Mouse (Mus musculus) heart, adult 18-20 months (tissue): Measurements from ENCODE around the gene AL607142.1. TPM values are rescaled to one million over a fixed set of nuclear protein-coding genes. Genes with fewer than 3 reads are reported as not detected.

Experiments used
- DNase-seq, 2 experiments: peaks; one replicate each; pipeline ENCODE4 v3.0.0; 2021 to 2022; ENCODE audit warnings: mixed read lengths in 1 of 2
- total RNA-seq, 2 experiments: library from RNA; stranded (reverse); gene quantifications; 2 replicates each; pipeline ENCODE4 v1.2.3; 2021

Gene AL607142.1
- total RNA-seq, 2 experiments from 2014 or later: not detected

DNA sequence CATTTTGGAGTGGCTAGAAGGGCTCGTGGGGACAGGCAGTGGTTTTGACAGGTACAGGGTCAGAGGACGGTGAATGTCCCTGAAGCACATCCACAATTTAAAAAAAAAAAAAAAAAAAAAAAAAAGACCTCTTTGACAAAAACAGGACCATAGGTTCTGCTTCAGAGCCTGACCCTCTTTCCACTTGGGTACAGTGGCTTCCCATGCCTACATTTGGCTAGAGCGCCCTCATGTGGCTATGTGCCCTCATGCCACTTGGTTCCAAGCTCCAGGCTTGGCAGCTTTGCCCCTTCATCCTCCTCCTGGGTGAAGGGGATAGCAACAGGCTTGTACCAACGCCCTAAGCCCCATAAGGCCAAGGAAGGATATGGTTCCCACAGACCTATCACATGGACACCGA, 39.8 kb downstream of the AL607142.1 start:
- DNase-seq: peak; percentile 51 to 82

DNA sequence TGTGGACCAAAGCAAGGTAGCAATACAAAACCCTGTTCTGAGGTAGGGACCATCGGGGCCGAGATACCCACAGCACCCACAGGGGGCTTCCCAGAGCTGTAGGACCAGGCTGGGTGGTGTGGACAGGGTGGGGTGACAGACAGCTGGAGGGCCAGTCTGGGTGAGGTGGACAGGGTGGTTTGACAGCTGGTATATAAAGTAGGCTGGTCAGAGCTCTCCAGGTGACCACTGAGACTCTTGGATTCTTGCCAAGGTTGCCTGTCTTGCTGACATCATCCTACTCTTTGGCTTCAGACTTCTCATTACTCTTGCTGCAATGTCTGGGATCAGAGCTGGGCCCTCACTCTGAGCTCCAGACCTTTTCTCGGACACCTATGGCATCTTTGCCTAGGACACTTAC, 41.6 kb downstream of the AL607142.1 start:
- no peak for DNase-seq

GRCm38 (mm10) chr4:120107787-120108186, 43.0 kb downstream of the AL607142.1 start:
- no peak for DNase-seq

- DNase-seq: no peak
Measured at GRCm38 (mm10) chr4:120115516-120115915, 50.7 kb downstream of the AL607142.1 start.

DNA sequence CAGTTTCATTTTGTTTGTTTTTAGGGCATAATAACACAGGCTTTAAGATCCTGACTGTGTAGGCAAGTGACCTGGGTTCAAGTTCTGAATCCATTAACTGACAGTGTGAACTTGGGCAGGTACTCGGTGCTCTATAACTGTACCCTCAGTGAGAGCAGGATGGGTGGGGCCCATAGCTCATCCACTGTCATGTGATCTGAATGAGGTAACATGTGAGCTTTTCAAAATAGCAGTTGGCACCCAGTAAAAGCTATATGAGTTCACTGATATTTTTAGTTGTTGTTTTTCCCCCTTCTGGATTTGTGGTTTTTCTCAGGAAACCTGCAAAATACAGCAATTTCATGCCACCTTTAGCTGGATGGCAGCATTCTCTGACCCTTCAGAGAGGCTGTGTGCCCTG, 51.5 kb downstream of the AL607142.1 start:
- DNase-seq: no peak

DNA sequence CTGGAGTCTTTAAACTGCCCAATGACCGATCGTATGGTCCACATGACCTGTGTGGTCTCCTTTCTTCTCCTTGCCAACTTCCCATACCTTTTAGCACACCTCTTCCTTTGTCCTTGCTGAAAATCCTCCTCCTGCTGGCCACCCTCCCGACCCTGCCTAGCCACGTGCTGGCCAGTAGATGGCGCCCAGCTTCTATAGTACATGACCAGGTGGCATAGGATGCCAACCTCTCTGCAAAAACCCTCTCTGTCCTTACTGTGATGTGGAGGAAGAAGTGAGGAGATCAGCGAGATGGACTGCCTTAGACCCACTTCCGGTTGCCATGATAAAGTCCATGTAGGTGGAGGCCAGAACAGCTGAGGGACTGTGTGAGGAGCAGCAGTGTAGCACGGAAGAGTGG, 55.5 kb downstream of the AL607142.1 start:
- peak; percentile 61 to 80 for DNase-seq

- no peak for DNase-seq
Measured at GRCm38 (mm10) chr4:120124656-120125055, 59.9 kb downstream of the AL607142.1 start.

DNA sequence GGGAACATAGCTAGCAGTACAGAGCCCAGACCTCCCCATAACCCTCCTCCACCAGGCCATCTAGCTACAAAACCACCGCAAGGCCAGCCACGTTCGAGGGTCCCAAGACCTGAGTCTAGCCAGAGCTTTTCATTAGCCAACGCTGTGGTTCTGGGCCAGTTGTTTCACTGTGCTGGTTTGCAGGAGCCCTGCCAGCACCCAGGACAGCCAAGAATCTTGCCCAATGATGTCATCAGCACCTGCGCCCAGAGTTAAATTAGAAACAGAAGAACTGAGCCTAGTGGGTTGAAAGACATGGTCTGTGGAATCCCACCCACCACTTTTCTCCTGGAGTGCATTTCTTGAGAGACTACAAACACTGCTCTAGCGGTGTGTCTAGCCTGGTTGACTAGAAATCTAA, 61.3 kb downstream of the AL607142.1 start:
- DNase-seq: peak; percentile 75 to 77

DNA sequence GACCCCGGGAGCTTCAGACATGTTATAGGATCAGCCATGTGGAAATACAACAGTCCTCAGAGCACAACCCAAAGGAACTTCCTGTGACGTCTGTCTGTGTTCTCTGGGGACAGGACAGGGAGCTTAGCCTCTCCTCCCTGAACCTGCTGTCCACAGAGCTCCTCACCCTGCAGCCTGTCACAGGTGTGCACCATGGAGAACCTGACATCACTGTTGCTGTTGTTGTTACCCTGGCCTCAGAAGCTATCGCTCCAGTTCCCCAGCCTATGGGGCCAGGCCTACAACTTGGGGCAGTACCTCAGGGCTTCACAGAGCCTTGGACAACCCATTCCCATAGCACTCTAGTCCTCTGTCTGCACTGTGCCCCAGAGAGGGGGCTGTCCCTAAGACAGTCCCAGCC, 62.5 kb downstream of the AL607142.1 start:
- no peak for DNase-seq

- DNase-seq: peak; percentile 67 to 82
Measured at GRCm38 (mm10) chr4:120128033-120128432, 63.2 kb downstream of the AL607142.1 start.

DNA sequence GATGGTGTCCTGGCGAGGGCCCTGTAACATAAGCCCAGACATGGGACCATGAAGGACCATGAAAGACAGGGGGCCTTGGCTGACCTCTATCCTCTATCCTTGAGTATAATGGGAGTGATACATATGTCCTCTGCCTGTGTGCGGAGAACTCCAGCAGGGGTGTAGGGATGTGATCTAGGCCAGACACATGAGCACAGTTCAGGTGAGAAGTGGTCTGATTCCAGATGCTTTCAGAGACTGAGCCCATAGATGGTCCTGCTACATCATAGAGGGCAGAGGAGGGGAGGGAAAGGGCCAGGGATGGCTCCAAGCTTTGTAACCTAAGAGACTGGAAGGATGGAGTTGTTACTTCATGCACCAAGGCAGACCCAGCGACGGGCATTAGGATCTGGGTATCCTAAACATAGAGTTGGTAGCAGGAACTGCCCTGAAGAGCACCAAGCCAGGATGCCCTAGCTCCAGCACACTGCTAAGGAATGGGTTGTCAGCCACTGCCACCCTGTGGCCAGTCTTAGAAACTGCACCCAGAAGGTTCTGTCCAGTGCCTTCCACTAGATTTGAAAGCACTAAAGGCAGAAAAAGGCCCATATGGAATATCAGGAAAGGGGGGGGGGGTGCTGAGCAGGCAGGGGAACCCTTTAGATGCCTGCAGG, 64.6 kb downstream of the AL607142.1 start:
- DNase-seq: peak; percentile 48 to 66

GRCm38 (mm10) chr4:120130926-120131325, 66.1 kb downstream of the AL607142.1 start:
- DNase-seq: no peak

DNA sequence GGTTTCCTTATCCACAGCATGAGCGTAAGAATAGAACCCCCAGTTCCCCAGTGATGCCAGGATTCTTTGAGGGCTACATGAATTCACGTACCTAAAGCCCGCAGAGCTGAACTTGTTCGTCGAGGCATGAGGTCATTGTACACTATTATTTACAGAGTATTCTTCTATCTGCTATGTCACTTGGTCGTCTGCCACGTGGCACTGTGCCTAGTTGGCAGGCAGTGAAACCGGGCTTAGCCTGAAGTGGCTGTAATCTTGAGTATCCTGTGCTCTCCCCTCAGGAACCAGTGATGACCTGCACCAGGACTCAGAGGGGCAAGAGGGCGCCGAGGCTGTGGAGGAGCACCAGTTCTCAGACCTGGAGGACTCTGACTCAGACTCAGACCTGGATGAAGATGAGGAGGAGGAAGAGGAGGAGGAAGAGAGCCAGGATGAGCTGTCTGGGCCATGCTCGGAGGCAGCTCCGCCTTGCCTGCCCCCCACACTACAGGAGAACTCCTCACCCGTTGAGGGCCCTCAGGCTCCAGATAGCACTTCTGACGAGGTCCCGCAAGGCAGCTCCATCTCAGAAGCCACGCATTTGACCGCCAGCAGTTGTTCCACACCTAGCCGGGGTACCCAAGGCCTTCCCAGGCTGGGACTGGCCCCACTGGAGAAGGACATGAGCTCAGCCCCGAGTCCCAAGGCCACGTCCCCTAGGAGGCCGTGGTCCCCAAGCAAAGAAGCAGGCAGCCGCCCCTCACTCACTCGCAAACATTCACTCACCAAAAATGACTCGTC, 66.8 kb downstream of the AL607142.1 start:
- DNase-seq: peak; percentile 77

GRCm38 (mm10) chr4:120134223-120134622, 69.4 kb downstream of the AL607142.1 start:
- DNase-seq: no peak

GRCm38 (mm10) chr4:120141810-120142209, 77.0 kb downstream of the AL607142.1 start:
- DNase-seq: no peak

DNA sequence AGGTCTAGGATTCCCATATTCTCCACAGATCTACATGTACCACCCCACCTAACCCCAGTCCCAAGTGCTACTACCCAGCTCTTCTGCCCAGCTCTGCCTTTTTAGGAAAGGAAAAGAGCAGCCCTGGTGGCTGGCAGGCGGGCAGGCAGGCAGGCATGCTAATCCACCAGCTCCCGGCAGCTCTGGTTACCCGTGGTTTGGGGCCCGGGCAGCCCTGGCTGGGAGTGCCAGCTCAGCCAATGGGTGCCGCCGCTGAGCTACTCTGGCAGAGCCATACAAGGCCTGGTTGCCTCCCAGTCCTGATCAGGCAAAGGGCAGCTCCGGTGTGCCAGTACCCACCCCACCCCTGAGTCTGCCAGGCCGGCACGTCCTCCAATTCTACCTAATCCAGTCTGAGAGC, 78.1 kb downstream of the AL607142.1 start:
- DNase-seq: no peak

Other genes starting within 250 kb of the AL607142.1 start
- not detected for gene Edn2, start 96.2 kb downstream of the AL607142.1 start, total RNA-seq
- 1 to 10 TPM; 2.2 to 2.7 TPM for gene Foxo6, start 222.4 kb downstream of the AL607142.1 start, total RNA-seq